Mouse (Mus musculus) brain, embryonic 14.5 days (tissue): ENCODE results near the gene Zfp362.

Source experiments
- CTCF ChIP-seq: fragments of 200-500 bp; IDR thresholded peaks from 2 replicates; pipeline ENCODE4 v1.5.1; 2012; ENCODE audit warnings: inconsistent platforms, mild to moderate bottlenecking, moderate library complexity, borderline replicate concordance; ENCODE audit not compliant: insufficient read depth, insufficient read length; ENCODE audit errors: extremely low read depth
- POLR2A ChIP-seq: fragments of 200-500 bp; IDR thresholded peaks from 2 replicates; pipeline ENCODE4 v1.6.1; 2012; ENCODE audit warnings: mild to moderate bottlenecking, inconsistent platforms, borderline replicate concordance; ENCODE audit not compliant: poor library complexity, insufficient read depth, insufficient read length, severe bottlenecking; ENCODE audit errors: extremely low read depth

DNA sequence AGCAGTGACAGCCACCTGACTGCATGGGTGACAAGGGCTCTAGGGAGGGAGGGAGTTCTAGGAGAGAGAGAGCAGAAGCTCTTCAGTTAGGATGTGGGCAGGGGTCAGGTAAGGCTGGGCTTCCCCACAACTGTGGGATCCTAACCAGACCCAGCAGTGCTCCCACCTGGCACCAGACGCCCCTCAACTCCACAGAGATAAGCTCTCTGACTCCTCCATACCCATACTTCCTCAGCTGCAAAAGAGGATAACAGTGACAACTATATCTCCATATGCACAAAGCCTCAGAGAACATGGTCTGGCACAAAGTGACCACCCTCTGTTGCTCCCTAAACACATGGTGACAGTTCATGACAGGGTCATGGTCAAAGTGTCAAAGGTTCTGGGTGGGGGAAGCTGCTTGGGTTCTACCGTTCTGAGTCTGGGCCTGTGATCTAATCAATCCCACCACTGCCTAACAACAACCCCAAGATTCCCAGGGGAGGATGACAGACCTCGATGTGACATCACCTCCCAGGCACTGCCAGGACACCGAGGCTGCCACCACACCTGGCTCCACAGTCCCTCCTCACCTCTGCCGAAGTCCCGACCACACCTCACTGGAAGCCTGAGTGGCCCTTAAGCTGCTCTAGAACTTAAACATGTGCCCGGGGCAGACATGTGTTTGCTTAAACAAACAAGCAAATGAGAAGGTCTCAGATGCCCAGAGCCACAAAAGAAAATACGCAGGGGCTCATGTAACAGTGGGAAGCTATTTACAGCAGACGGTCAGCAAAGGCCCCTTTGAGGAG is 4.0 kb downstream of the Zfp362 start:
- no peak for TF ChIP-seq CTCF
- no peak for TF ChIP-seq POLR2A
